Mouse (Mus musculus) thymus, postnatal 4 days (tissue): ENCODE measurements at regions not wholly inside any gene's neighbourhood (a gene's known extent, or its start where the extent isn't known, plus 50 kb on each side); places are given as distances from the start of the nearest gene placed in this dataset.
"Not testable (repeated sequence)": the region's sequence is repeated elsewhere in the genome, so short reads cannot be mapped to it uniquely, and the experiment has no call there.

ENCODE experiments used
- DNase-seq: peaks from one replicate; pipeline ENCODE4 v3.0.0; 2021

DNA sequence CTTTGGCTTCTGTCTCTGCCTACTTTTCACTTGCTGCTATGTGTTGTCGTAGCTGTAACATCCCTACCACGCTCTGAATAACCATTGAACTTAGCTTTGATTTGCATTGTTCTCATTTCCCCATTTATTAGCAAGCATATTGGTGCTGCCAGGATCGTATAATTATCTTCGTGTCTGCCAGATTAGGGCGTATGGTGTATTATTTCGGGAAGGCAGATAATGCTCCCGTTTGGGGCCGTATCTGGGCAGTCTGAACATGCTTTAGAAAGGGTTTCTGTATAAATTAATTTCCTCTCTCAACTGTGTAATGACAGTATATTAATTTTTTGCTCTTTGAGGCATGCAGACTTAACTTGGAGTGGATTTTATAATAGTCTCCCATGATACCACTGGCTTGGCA lies 116.5 kb upstream of the Stt3b start:
- DNase-seq, result no peak

GRCm38 (mm10) chr9:115430271-115430670 lies 120.0 kb upstream of the Stt3b start:
- no peak for DNase-seq

DNA sequence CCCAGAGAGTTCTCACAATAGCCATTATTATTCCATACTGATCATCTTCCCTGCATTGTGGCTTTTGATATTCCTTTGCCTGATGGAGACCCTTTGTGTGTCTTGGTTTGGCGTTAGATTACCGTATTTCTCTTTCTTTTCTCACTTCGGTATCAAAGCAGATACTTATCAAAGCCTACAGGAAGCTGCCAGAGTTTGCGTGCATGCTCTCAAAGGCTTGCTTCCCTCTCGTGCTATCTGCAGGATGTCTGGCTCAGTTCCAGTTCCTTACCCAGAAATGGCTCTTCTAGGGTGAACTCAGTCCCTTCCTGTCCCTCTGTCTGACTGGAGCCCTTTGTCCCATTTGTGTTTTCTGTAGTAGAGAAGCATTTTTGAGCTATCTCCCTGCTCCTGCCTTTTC lies 124.5 kb upstream of the Stt3b start:
- peak; percentile 35 for DNase-seq

DNA sequence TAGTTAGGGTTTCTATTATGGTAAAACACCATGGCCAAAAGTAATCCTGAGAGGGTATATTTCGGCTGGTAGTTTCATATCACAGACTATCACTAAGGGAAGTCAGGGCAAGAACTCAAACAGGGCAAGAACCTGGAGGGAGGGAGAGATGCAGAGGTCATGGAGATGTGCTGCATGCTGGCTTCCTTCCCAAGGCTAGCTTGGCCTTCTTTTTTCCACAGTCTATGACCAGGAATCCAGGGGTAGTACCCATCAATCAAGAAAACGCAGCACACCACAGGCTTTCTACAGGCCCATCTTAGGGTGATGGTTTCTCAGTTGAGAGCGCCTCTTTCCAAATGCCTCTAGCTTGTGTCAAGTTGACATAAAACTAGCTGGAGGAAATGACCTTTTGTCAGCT lies 126.1 kb upstream of the Stt3b start:
- DNase-seq, result no peak

- DNase-seq, result not testable (repeated sequence)
Observed at GRCm38 (mm10) chr9:115438234-115438633, 128.0 kb upstream of the Stt3b start.

DNA sequence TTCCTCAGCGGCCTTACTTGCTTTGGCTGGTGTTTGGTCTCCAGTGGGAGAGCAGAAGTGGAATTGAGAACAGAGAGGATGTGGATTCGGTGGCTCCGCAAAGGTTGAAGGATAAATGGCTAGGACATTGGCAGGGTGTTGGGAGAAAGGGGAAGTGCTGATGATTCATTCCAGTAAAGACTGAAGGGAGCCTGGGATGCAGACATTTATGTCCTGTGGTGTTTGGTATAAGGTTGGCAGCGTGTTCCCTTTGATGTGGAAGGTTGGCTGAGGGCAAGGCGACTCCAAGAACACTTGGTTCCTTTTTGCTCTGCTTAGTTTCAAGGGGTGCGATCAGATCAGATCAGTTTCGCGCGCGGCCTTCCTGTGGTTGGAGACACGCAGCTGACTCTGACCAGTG lies 136.5 kb upstream of the Stt3b start:
- DNase-seq, result no peak

- no peak for DNase-seq
Observed at GRCm38 (mm10) chr9:115450741-115451320, 140.6 kb upstream of the Stt3b start.

DNA sequence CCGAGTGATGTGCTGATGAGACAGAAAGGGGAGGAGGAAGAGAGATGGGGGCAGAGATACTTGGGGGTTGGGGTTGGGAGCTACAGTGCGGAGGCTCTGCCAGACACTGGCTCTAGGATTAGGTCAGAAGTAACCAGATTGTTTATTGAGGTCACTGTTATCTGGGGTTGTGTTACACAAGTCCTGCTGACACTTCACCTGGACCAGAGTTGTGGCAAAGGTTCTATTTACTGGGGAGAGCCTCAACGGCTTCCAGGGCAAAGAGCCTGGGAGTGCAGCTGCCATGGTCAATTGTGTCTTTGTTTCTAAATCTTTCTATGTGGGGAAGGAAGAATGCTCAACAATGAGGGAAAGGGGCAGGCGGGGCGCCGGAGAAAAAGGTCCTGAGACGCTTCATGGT lies 144.6 kb upstream of the Stt3b start:
- DNase-seq, result no peak

DNA sequence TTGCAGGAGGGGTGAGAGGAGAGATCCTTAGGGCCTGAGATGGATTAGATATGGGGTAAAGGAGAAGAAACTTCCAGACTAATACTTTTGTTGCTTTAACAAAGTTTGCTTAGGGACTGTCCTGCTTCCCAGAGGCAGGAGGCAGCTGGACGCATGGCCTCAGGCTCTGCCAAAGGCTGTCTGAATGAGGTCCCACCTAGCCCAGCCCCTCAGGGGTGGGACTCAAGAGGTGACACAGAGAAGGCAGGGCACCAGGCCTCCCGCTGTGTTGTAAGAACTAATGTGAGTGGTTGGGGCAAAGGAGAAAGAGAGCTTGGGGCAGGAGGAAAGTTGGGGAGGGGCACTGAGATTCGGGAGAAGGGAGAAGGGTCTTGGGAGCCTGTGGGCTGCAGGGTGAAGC lies 145.9 kb upstream of the Stt3b start:
- no peak for DNase-seq

DNA sequence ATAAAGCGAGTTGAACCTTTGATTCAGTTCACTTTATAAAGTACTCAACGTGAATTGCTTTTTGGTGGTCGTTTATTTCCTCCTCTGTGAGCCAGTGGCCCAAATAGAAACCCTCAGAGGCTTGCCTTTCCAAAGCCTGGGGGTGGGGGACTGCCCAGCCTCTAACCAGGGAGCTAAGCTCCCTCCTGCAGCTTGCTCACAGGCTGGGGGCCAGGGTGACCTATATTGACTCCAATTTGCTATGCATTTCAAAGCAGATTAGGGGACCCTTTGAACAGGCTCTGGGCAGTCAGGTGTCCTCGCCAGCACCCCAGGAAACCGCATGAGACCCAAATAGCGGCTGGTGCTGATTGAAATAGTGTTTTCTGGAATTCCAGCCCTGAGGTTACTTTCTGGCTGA lies 146.4 kb upstream of the Stt3b start:
- DNase-seq, result no peak

DNA sequence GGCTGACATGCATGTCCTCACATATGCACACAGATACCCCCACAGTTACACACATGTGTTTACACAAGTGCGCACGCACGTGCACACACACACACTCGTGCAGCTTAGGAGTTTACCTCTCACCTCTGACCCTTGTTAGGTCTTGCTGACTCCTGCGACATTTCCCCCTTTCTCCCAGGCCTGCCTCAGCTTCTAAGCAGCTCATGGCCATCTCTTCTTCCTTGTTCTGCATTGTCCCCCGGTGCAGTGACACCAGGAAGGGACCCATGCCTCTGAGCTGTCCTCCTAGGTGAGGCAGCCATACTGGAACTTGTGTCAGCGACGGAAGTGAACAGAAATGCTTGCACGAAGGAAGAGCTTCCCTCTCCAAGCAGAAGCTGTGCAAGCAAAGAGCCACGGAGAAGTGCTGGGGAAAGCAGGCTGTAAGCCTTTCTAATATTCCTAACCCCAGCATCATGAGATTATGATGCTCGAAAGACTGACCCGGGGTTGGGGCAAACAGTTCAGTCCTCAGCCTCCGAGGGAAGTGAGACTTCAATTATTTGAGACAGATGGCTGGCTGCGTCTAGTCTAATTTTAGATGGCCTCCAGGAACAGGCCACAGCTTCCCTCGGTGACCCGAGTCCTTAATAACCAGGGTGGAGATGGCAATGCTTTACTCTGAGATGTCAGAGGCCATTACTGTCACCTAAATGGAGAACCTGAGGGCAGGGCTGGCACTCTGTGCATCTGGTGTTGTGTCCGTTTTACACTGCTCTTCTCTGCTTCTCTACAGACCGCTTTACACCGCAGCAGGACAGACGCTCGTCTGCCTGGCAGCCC lies 147.9 kb upstream of the Stt3b start:
- DNase-seq, result no peak

- not testable (repeated sequence) for DNase-seq
Observed at GRCm38 (mm10) chr9:115459075-115459474, 148.9 kb upstream of the Stt3b start.

DNA sequence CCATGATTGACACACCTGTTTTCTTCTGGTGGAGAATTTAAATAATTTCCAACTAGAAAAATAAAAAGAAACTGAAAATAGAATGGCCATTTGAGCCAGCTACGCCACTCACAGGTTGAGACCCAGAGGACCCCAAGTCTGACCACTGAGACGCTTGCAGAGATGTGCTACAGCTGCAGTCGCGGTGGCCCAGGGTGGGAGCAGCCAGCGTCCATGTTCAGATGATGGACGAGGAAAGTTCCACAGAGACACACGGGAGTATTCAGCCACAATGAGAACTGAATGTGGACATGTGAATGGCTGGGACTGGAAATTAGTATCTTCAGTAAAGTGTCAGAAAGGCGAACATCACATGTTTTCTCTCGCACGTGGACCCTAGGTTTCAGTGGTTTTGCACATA lies 155.1 kb upstream of the Stt3b start:
- no peak for DNase-seq

DNA sequence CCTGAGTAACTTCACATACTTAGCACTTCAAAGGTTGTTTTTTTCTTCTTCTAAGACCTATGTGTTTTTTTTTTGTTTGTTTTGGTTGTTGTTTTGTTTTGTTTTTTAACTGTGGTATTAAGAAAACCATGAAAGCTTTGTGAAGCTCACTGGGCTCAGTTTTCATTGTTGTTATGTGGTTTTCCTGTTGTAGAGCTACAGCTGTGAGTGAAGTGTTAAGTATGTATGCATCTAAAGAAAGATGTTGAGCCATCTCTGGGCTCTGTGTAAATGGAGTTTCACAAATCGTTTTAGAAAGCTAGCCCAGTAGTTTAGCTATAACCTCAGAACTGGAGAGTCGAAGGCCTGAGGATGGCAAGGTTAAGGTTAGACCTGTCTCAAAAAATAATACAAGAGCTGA lies 158.4 kb upstream of the Stt3b start:
- no peak for DNase-seq

- DNase-seq, result peak; percentile 37
Observed at GRCm38 (mm10) chr9:115471582-115471981, 161.4 kb upstream of the Stt3b start.

DNA sequence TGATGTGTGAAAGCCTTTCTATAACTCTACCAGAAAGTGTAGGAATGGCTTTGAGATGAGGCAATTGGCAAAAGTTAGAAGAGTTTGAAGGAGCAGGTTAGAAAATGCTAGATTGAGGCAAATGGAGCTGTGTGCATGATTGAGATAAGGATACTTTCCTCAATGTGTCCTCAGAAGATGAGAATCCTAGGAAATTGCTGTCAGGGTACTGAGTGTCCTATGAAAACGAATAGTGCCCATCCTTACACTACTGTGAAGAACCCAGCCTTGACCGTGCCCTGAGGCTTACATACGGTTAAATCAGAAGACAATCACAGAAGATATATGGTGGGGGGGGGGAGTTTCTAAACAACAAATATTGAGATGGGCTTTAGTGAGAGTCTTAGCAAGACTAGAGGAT lies 162.8 kb upstream of the Stt3b start:
- DNase-seq, result no peak

DNA sequence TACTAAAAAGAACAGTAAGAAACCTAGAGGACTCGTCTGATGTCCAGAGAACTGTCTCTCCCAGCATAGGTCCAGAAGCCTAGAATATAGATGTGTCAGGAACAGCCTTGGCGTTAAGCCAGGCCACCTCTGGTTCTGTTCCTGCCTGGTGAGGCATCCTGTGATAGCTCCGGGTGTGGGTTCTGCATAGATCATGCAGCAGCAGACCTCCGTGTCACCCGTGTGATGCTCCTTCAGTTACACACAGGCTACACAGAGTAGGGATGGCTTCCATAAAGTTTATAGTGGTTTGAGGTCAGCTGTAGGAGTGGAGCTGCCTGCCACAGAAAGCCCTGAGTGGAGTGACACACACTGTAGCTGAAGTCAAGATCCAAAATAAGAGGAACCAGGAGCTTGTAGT lies 163.6 kb upstream of the Stt3b start:
- no peak for DNase-seq

- DNase-seq, result no peak
Observed at GRCm38 (mm10) chr9:115474342-115474741, 164.1 kb upstream of the Stt3b start.

DNA sequence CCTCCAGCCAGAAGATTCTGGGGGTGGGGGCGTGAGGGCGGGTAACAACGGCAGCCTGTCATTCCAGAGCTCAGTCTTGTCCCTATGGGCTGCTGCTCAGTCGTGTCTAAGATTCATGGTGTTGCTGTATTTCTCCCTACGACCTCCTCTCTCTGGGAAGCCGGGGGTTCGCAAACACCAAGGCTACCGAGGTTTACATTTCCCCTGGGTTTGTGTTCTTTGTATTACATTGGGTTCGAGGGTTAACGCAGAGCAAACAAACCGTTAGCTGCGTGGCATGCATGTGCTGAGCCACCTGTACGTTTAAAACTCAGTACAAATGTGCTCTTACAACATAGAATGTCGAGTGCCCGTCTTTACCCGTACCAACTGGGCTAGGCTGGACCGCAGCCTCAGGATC lies 166.0 kb upstream of the Stt3b start:
- no peak for DNase-seq

GRCm38 (mm10) chr9:115477556-115478220 lies 167.5 kb upstream of the Stt3b start:
- DNase-seq, result no peak

DNA sequence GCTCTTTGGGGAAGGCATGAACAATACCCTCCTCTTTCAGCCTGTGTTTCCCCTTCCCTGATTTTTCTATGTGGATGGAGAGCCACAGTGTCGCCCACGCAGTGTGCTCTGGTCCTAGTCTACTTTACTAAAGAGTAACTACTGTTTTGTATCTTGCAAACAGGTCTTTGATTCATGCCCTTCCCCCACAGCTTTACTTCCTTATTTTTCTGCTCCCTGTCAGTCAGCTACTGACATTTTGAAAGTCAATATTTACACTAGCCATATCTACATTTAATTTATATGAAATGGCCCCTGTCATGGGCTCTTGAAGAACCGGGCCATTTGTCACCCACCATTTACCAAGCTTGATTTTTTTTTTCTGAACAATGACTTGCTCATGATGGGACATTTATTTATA lies 168.7 kb upstream of the Stt3b start:
- no peak for DNase-seq

- peak; percentile 45 for DNase-seq
Observed at GRCm38 (mm10) chr9:115481176-115481575, 171.0 kb upstream of the Stt3b start.

- no peak for DNase-seq
Observed at GRCm38 (mm10) chr9:115483024-115483423, 172.8 kb upstream of the Stt3b start.

- DNase-seq, result no peak
Observed at GRCm38 (mm10) chr9:115483721-115484120, 173.5 kb upstream of the Stt3b start.
